Mouse (Mus musculus): ENCODE measurements around the gene Diras2. TPM values are rescaled to one million over a fixed set of nuclear protein-coding genes. Genes with fewer than 3 reads are reported as not detected.
A peak's percentile ranks its signal among the peaks of the same experiment; 100 is the strongest.

The Diras2 gene
- total RNA-seq (2014; rRNA removed) (41.5 and 47.6 TPM in 2 replicates), polyA plus RNA-seq (2015; fragmentation: Nextera tagmentation; extraction: Ambion mirVana) (4.8 and 6.3 TPM in 2 replicates)

DNA sequence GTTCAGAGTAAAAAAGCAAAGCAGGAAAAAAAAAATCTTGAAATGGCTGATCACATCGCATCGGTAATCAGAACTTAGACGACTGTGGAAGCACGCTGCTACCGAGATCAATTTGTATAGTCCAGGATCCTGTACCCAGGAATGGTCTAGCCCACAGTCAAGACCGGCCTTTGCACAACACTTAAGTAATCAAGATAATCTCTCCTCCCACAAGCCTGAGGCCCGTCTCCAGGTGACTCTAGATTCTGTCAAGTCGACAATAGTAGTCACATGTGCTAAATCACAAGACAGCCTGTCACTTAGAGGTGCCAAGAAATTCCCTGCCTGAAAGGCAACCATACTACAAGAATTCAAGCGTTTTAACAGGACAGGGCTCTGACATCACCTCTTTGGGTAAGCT lies at the start of gene Diras2:
TSS of gene Diras2 (minus strand) at position 159 of the 400 bp plus-strand sequence.
- TF ChIP-seq CTCF (IDR thresholded peaks at IDR 0.05; ENCODE audit: low read depth) = no peak
- Histone ChIP-seq H3K27me3 (ENCODE audit: insufficient read depth, low read length) (no peaks in the 10 kb centered on the region), H3K4me2 (ENCODE audit: low read depth) (peak within 1 kb of the TSS; percentile 80), H3K27ac (ENCODE audit: low read depth, low read length) (peak within 1 kb of the TSS; percentile 87), H3K36me3 (ENCODE audit: insufficient read depth) (no peaks in the 10 kb centered on the region), H3K4me3 (ENCODE audit: low read depth, low read length) (peak within 1 kb of the TSS; percentile 62), H3K4me1 (ENCODE audit: insufficient read depth) (no peaks in the 10 kb centered on the region), H3K9me3 (ENCODE audit: low read length) (no peaks in the 10 kb centered on the region), H3K9ac (peak within 1 kb of the TSS; percentile 82)
- DNase-seq (no peak), ATAC-seq (no peak)
- WGBS = 42% methylated on average over 9 of the region's 9 CpGs

DNA sequence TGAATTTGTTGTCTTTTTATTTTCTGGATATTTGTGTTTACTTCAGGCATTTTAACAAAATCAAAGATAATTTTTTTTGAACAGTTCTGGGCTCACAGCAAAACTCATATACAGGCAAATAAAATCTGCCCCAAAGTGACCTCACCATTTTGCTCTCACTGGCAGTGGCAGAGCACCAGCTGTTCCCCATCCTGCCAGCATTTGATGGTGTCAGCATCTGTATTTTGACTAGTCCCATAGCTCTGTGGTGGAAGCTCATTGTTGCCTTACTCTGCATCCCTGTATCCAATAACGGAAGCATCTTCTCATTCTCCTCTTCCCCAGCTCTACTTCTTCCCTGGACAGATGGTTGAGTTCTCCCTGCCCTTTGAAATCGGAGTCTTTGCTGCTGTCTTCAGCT lies 47.7 kb upstream of the Diras2 start:
- Histone ChIP-seq H3K9me3 (ENCODE audit: low read length) (no peaks in the 10 kb centered on the region), H3K9ac (no peak overlapping the region), H3K4me3 (ENCODE audit: low read depth, low read length) (no peak overlapping the region), H3K27me3 (ENCODE audit: insufficient read depth, low read length) (no peaks in the 10 kb centered on the region), H3K27ac (ENCODE audit: low read depth, low read length) (no peak overlapping the region), H3K4me2 (ENCODE audit: low read depth) (no peak overlapping the region), H3K4me1 (ENCODE audit: insufficient read depth) (no peaks in the 10 kb centered on the region; the same call in 1 of the 2 replicates), H3K36me3 (ENCODE audit: insufficient read depth) (no peaks in the 10 kb centered on the region)
- no peak for TF ChIP-seq CTCF (IDR thresholded peaks at IDR 0.05; ENCODE audit: low read depth)
- no peak for DNase-seq
- WGBS = 67% methylated on average over 2 of the region's 2 CpGs
- no peak for ATAC-seq

DNA sequence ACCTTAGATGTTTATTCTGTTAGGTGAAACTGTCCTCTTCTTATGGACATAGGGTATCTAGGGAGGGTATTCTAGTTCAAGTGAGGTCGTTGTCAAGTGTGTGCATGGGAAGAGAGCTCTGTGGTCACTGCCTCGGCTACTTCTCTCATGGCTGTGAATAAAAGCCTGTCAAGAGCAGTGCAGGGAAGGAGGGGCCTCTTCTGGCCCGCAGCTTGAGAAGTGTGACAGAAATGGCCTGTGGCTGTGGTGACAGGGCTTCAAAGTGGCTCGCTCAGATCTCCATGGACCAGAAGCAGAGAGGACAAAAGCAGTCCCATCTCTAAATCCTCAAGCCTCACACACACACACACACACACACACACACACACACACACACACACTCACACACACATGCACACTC lies 46.9 kb upstream of the Diras2 start:
- 30% methylated on average over 4 of the region's 4 CpGs for WGBS
- Histone ChIP-seq H3K4me2 (ENCODE audit: low read depth) (no peak overlapping the region), H3K4me3 (ENCODE audit: low read depth, low read length) (no peak overlapping the region), H3K27me3 (ENCODE audit: insufficient read depth, low read length) (no peaks in the 10 kb centered on the region), H3K27ac (ENCODE audit: low read depth, low read length) (no peak overlapping the region), H3K36me3 (ENCODE audit: insufficient read depth) (no peaks in the 10 kb centered on the region), H3K9ac (no peak overlapping the region), H3K9me3 (ENCODE audit: low read length) (no peaks in the 10 kb centered on the region), H3K4me1 (ENCODE audit: insufficient read depth) (no peaks in the 10 kb centered on the region)
- TF ChIP-seq CTCF (IDR thresholded peaks at IDR 0.05; ENCODE audit: low read depth) = no peak
- ATAC-seq = no peak
- no peak for DNase-seq

DNA sequence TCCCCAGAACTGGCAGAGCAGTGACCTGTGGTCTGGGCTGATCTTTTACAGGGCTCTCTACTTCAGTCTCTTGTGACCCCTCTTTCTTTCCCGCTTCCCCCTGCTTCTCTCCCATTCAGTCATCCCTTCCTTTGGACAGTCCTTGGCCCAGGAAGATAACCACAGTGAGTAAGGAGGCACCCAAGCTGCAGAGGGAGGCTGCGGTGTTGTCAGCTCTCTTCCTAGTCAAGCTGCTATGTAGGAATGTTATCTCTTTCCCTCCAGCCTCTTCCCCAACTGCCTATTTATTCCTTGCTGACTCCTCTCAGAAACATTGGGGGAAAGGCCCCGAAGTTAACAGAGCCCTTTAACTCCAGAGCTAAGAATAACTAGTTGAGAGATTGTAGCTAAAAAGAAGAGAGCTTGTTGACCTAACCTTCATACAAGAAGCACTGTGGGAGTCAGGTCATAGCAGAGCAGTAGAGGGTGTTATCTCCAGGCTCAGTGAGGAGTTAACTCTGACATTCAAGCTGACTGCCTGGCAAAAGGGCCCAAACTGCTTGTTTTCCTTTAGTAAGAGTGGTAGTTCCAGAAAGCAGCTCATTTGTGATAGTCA lies 46.3 kb upstream of the Diras2 start:
- no peaks in the 10 kb centered on the region for H3K36me3 ChIP-seq (ENCODE audit: insufficient read depth)
- H3K9ac ChIP-seq = no peak overlapping the region
- H3K27ac ChIP-seq (ENCODE audit: low read depth, low read length) = no peak overlapping the region
- H3K4me2 ChIP-seq (ENCODE audit: low read depth) = no peak overlapping the region
- no peaks in the 10 kb centered on the region for H3K9me3 ChIP-seq (ENCODE audit: low read length)
- no peak for DNase-seq
- H3K27me3 ChIP-seq (ENCODE audit: insufficient read depth, low read length) = no peaks in the 10 kb centered on the region
- H3K4me3 ChIP-seq (ENCODE audit: low read depth, low read length) = no peak overlapping the region
- no peak for TF ChIP-seq CTCF (IDR thresholded peaks at IDR 0.05; ENCODE audit: low read depth)
- ATAC-seq = no peak
- 83% methylated on average over 3 of the region's 3 CpGs for WGBS
- no peaks in the 10 kb centered on the region for H3K4me1 ChIP-seq (ENCODE audit: insufficient read depth)

DNA sequence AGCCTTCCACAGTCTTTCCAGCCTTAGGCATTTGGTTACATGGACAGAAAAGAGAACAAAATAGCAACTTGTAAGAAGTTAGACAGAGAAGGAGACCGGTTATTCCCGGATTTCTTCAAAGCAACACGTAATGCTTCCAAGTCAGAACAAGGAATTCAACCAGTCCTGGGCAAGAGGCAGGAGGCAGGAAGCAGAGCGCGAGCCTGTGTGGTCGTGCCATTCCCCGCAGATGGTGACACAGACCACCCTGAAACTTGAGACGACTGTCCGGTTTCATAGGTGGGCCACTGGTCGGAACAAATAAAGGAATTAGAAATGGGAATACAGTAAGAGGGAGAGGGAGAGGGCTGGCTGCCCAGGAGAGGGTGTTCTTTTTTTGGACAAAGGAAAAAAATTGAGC lies 45.8 kb upstream of the Diras2 start:
- Histone ChIP-seq H3K9ac (no peak overlapping the region), H3K4me1 (ENCODE audit: insufficient read depth) (no peaks in the 10 kb centered on the region), H3K4me2 (ENCODE audit: low read depth) (no peak overlapping the region), H3K27me3 (ENCODE audit: insufficient read depth, low read length) (no peaks in the 10 kb centered on the region), H3K27ac (ENCODE audit: low read depth, low read length) (no peak overlapping the region), H3K36me3 (ENCODE audit: insufficient read depth) (no peaks in the 10 kb centered on the region), H3K9me3 (ENCODE audit: low read length) (no peaks in the 10 kb centered on the region), H3K4me3 (ENCODE audit: low read depth, low read length) (no peak overlapping the region)
- ATAC-seq (no peak), DNase-seq (no peak)
- 47% methylated on average over 10 of the region's 10 CpGs for WGBS
- no peak for TF ChIP-seq CTCF (IDR thresholded peaks at IDR 0.05; ENCODE audit: low read depth)

DNA sequence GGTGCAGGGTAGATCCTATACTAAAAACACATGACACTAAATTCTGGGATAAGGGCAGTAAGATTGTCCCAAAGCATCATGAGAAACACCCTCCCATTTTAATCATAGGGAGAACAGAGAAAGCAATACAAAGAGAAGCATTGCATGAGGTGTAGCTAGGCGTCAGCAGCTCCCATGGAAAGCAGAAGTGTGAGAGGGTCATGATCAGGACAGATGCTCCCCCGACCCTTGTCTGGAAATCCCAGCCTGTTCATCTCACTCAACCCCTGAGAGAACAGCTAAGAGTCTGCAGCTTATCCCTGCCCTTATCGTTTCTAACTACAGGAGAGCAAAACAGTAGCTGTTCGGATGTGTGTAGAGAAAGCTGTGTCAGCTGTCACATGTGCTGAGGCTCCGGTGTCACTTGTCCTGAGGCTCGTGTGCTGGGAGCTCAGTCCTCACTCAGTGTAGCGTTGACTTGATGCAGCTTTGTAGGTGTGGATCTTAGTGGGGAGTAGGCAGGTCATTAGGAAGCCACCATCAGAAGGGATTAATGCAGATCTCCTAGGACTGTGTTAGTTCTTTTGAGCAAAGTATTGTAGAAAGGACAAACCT lies 45.0 kb upstream of the Diras2 start:
- ATAC-seq (no peak), DNase-seq (no peak)
- no peaks in the 10 kb centered on the region for H3K27me3 ChIP-seq (ENCODE audit: insufficient read depth, low read length)
- H3K4me1 ChIP-seq (ENCODE audit: insufficient read depth) = no peaks in the 10 kb centered on the region
- no peaks in the 10 kb centered on the region for H3K36me3 ChIP-seq (ENCODE audit: insufficient read depth)
- TF ChIP-seq CTCF (IDR thresholded peaks at IDR 0.05; ENCODE audit: low read depth) = no peak
- no peak overlapping the region for H3K27ac ChIP-seq (ENCODE audit: low read depth, low read length)
- 65% methylated on average over 7 of the region's 7 CpGs for WGBS
- H3K9ac ChIP-seq = no peak overlapping the region
- no peak overlapping the region for H3K4me2 ChIP-seq (ENCODE audit: low read depth)
- H3K4me3 ChIP-seq (ENCODE audit: low read depth, low read length) = no peak overlapping the region
- H3K9me3 ChIP-seq (ENCODE audit: low read length) = no peaks in the 10 kb centered on the region

DNA sequence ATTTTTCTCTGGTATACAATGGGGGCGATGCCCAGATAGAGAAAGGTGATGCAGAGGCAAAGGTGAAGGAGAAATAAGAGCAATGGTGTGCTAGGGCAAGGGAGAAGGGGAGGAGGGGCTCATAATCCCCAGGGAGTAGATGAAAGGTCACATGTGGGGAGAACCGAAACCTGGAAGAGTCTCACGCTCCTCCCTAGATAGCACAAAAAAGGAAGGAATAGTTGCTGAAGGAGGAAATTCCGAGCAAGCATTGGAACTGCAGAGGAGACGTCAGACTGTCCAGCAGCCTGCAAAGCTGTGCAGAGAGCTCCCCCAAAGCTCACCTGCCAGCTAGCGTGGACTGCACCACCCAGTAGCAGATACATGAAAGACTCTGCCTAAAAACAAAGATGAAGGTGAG lies 44.4 kb upstream of the Diras2 start:
- H3K27me3 ChIP-seq (ENCODE audit: insufficient read depth, low read length) = no peaks in the 10 kb centered on the region
- no peak overlapping the region for H3K4me3 ChIP-seq (ENCODE audit: low read depth, low read length)
- no peak overlapping the region for H3K27ac ChIP-seq (ENCODE audit: low read depth, low read length)
- no peaks in the 10 kb centered on the region for H3K36me3 ChIP-seq (ENCODE audit: insufficient read depth)
- no peak for DNase-seq
- no peaks in the 10 kb centered on the region for H3K9me3 ChIP-seq (ENCODE audit: low read length)
- TF ChIP-seq CTCF (IDR thresholded peaks at IDR 0.05; ENCODE audit: low read depth) = no peak
- WGBS = 83% methylated on average over 6 of the region's 6 CpGs
- H3K9ac ChIP-seq = no peak overlapping the region
- no peaks in the 10 kb centered on the region for H3K4me1 ChIP-seq (ENCODE audit: insufficient read depth)
- ATAC-seq = no peak
- no peak overlapping the region for H3K4me2 ChIP-seq (ENCODE audit: low read depth)

All from forebrain, postnatal 0 days (tissue).